Mouse (Mus musculus): ENCODE measurements around the gene Galnt16. TPM values are rescaled to one million over a fixed set of nuclear protein-coding genes. Genes with fewer than 3 reads are reported as not detected.

Gene Galnt16
- polyA plus RNA-seq, 1 experiment from 2014 or later: 35.0 TPM

- Histone ChIP-seq H3K27me3 (replicated peaks) (no peaks in the 10 kb centered on the region), H3K36me3 (no peaks in the 10 kb centered on the region), H3K27ac (replicated peaks) (peak overlapping the region; percentile 48), H3K4me3 (replicated peaks) (no peak overlapping the region), H3K9ac (replicated peaks) (no peak overlapping the region), H3K9me3 (replicated peaks) (no peaks in the 10 kb centered on the region), H3K4me1 (peaks cover 49% of the 10 kb centered on the region), H3K4me2 (no peak overlapping the region)
- WGBS: 17% methylated on average over 3 of the region's 3 CpGs
- peak; percentile 62 for ATAC-seq (ENCODE audit: low FRiP score)
Measured at GRCm38 (mm10) chr12:80567375-80567774, 49.3 kb downstream of the Galnt16 start.

- no peak overlapping the region for H3K27ac ChIP-seq (replicated peaks)
- H3K9me3 ChIP-seq (replicated peaks): no peaks in the 10 kb centered on the region
- no peak overlapping the region for H3K4me3 ChIP-seq (replicated peaks)
- no peak overlapping the region for H3K9ac ChIP-seq (replicated peaks)
- no peaks in the 10 kb centered on the region for H3K27me3 ChIP-seq (replicated peaks)
- ATAC-seq (ENCODE audit: low FRiP score): no peak
- no peaks in the 10 kb centered on the region for H3K36me3 ChIP-seq
- 88% methylated on average over 2 of the region's 2 CpGs for WGBS
- H3K4me1 ChIP-seq: peaks cover 45% of the 10 kb centered on the region
- H3K4me2 ChIP-seq: no peak overlapping the region
Measured at GRCm38 (mm10) chr12:80569561-80569960, 51.5 kb downstream of the Galnt16 start.

GRCm38 (mm10) chr12:80574318-80574717, 56.2 kb downstream of the Galnt16 start:
- no peak for ATAC-seq (ENCODE audit: low FRiP score)
- Histone ChIP-seq H3K36me3 (0 out of 2 replicates have a peak, but pooled peaks cover 9% of the 10 kb centered on the region), H3K4me2 (no peak overlapping the region), H3K4me1 (peaks cover 29% of the 10 kb centered on the region), H3K27me3 (replicated peaks) (no peaks in the 10 kb centered on the region), H3K9ac (replicated peaks) (no peak overlapping the region), H3K4me3 (replicated peaks) (no peak overlapping the region), H3K9me3 (replicated peaks) (no peaks in the 10 kb centered on the region), H3K27ac (replicated peaks) (peak overlapping the region; percentile 60)
- WGBS: 90% methylated on average over 4 of the region's 4 CpGs

- ATAC-seq (ENCODE audit: low FRiP score): 0 out of 2 replicates have a peak, but pooled peaks have one; percentile 51
- H3K9ac ChIP-seq (replicated peaks): no peak overlapping the region
Measured at GRCm38 (mm10) chr12:80574825-80575371, 56.8 kb downstream of the Galnt16 start.

GRCm38 (mm10) chr12:80577049-80577448, 59.0 kb downstream of the Galnt16 start:
- H3K4me1 ChIP-seq: peaks cover 12% of the 10 kb centered on the region
- no peak for ATAC-seq (ENCODE audit: low FRiP score)
- no peak overlapping the region for H3K9ac ChIP-seq (replicated peaks)
- peaks cover 16% of the 10 kb centered on the region; the same call in 1 of the 2 replicates for H3K36me3 ChIP-seq
- H3K27me3 ChIP-seq (replicated peaks): no peaks in the 10 kb centered on the region
- H3K4me3 ChIP-seq (replicated peaks): no peak overlapping the region
- no peak overlapping the region for H3K27ac ChIP-seq (replicated peaks)
- WGBS: 72% methylated on average over 5 of the region's 5 CpGs
- H3K9me3 ChIP-seq (replicated peaks): no peaks in the 10 kb centered on the region
- H3K4me2 ChIP-seq: no peak overlapping the region

More at GRCm38 (mm10) chr12:80574825-80575371, 56.8 kb downstream of the Galnt16 start:
- H3K4me2 ChIP-seq: peak overlapping the region; percentile 33
- no peaks in the 10 kb centered on the region for H3K9me3 ChIP-seq (replicated peaks)
- H3K36me3 ChIP-seq: 0 out of 2 replicates have a peak, but pooled peaks cover 9% of the 10 kb centered on the region
- H3K4me3 ChIP-seq (replicated peaks): no peak overlapping the region
- peaks cover 29% of the 10 kb centered on the region for H3K4me1 ChIP-seq
- peak overlapping the region; percentile 60 for H3K27ac ChIP-seq (replicated peaks)
- whole genome bisulfite sequencing: 17% methylated on average over 15 of the region's 15 CpGs
- no peaks in the 10 kb centered on the region for H3K27me3 ChIP-seq (replicated peaks)

- no peak for ATAC-seq (ENCODE audit: low FRiP score)
Measured at GRCm38 (mm10) chr12:80581357-80581756, 63.3 kb downstream of the Galnt16 start.

GRCm38 (mm10) chr12:80584973-80585372, 66.9 kb downstream of the Galnt16 start:
- WGBS: 31% methylated on average over 2 of the region's 2 CpGs
- Histone ChIP-seq H3K36me3 (peaks cover 46% of the 10 kb centered on the region), H3K9ac (replicated peaks) (no peak overlapping the region), H3K4me1 (no peaks in the 10 kb centered on the region), H3K4me3 (replicated peaks) (no peak overlapping the region), H3K27me3 (replicated peaks) (no peaks in the 10 kb centered on the region), H3K4me2 (no peak overlapping the region), H3K27ac (replicated peaks) (no peak overlapping the region), H3K9me3 (replicated peaks) (no peaks in the 10 kb centered on the region)
- ATAC-seq (ENCODE audit: low FRiP score): no peak

More at GRCm38 (mm10) chr12:80581357-80581756, 63.3 kb downstream of the Galnt16 start:
- peaks cover 33% of the 10 kb centered on the region for H3K36me3 ChIP-seq
- no peak overlapping the region for H3K4me3 ChIP-seq (replicated peaks)
- no peak overlapping the region for H3K27ac ChIP-seq (replicated peaks)
- no peak overlapping the region for H3K4me2 ChIP-seq
- no peaks in the 10 kb centered on the region for H3K9me3 ChIP-seq (replicated peaks)
- H3K4me1 ChIP-seq: no peaks in the 10 kb centered on the region
- no peak overlapping the region for H3K9ac ChIP-seq (replicated peaks)
- H3K27me3 ChIP-seq (replicated peaks): no peaks in the 10 kb centered on the region
- WGBS: 73% methylated on average over 5 of the region's 5 CpGs

- no peak overlapping the region for H3K4me3 ChIP-seq (replicated peaks)
- no peak overlapping the region for H3K4me2 ChIP-seq
- no peak overlapping the region for H3K9ac ChIP-seq (replicated peaks)
- ATAC-seq (ENCODE audit: low FRiP score): no peak
- H3K36me3 ChIP-seq: peaks cover 44% of the 10 kb centered on the region
- H3K4me1 ChIP-seq: peaks cover 11% of the 10 kb centered on the region; the same call in 1 of the 2 replicates
- H3K27me3 ChIP-seq (replicated peaks): no peaks in the 10 kb centered on the region
- no peaks in the 10 kb centered on the region for H3K9me3 ChIP-seq (replicated peaks)
- 84% methylated on average over 4 of the region's 4 CpGs for WGBS
- H3K27ac ChIP-seq (replicated peaks): no peak overlapping the region
Measured at GRCm38 (mm10) chr12:80594141-80594540, 76.1 kb downstream of the Galnt16 start.

- no peak overlapping the region for H3K27ac ChIP-seq (replicated peaks)
- peaks cover 38% of the 10 kb centered on the region for H3K36me3 ChIP-seq
- no peaks in the 10 kb centered on the region for H3K27me3 ChIP-seq (replicated peaks)
- H3K4me1 ChIP-seq: peaks cover 12% of the 10 kb centered on the region; the same call in 1 of the 2 replicates
- no peak overlapping the region for H3K4me2 ChIP-seq
- H3K9me3 ChIP-seq (replicated peaks): no peaks in the 10 kb centered on the region
- no peak overlapping the region for H3K9ac ChIP-seq (replicated peaks)
- 85% methylated on average over 4 of the region's 4 CpGs for WGBS
- no peak for ATAC-seq (ENCODE audit: low FRiP score)
- H3K4me3 ChIP-seq (replicated peaks): no peak overlapping the region
Measured at GRCm38 (mm10) chr12:80594781-80595180, 76.7 kb downstream of the Galnt16 start.

- WGBS: 96% methylated on average over 4 of the region's 4 CpGs
- ATAC-seq (ENCODE audit: low FRiP score): no peak
- Histone ChIP-seq H3K4me1 (peaks cover 12% of the 10 kb centered on the region; the same call in 1 of the 2 replicates), H3K9me3 (replicated peaks) (no peaks in the 10 kb centered on the region), H3K4me3 (replicated peaks) (no peak overlapping the region), H3K27ac (replicated peaks) (no peak overlapping the region), H3K36me3 (peaks cover 38% of the 10 kb centered on the region), H3K27me3 (replicated peaks) (no peaks in the 10 kb centered on the region), H3K9ac (replicated peaks) (no peak overlapping the region), H3K4me2 (no peak overlapping the region)
Measured at GRCm38 (mm10) chr12:80595566-80595965, 77.5 kb downstream of the Galnt16 start.

GRCm38 (mm10) chr12:80595968-80596367, 77.9 kb downstream of the Galnt16 start:
- Histone ChIP-seq H3K36me3 (peaks cover 37% of the 10 kb centered on the region), H3K27ac (replicated peaks) (no peak overlapping the region), H3K4me2 (no peak overlapping the region), H3K4me3 (replicated peaks) (no peak overlapping the region), H3K27me3 (replicated peaks) (no peaks in the 10 kb centered on the region), H3K9ac (replicated peaks) (no peak overlapping the region), H3K9me3 (replicated peaks) (no peaks in the 10 kb centered on the region), H3K4me1 (peaks cover 12% of the 10 kb centered on the region; the same call in 1 of the 2 replicates)
- no peak for ATAC-seq (ENCODE audit: low FRiP score)
- WGBS: 84% methylated on average over 4 of the region's 4 CpGs

GRCm38 (mm10) chr12:80598236-80598635, 80.2 kb downstream of the Galnt16 start:
- no peak for ATAC-seq (ENCODE audit: low FRiP score)
- Histone ChIP-seq H3K36me3 (peaks cover 30% of the 10 kb centered on the region), H3K4me1 (peaks cover 13% of the 10 kb centered on the region), H3K9me3 (replicated peaks) (no peaks in the 10 kb centered on the region), H3K27ac (replicated peaks) (peak overlapping the region; percentile 66), H3K4me3 (replicated peaks) (no peak overlapping the region), H3K9ac (replicated peaks) (no peak overlapping the region), H3K27me3 (replicated peaks) (no peaks in the 10 kb centered on the region), H3K4me2 (no peak overlapping the region)
- WGBS: 22% methylated on average over 7 of the region's 7 CpGs

Data from neural tube, embryonic 15.5 days (tissue).